Comparison of ENCODE assay signal across 8 mouse cellular contexts in the genomic region with DNA sequence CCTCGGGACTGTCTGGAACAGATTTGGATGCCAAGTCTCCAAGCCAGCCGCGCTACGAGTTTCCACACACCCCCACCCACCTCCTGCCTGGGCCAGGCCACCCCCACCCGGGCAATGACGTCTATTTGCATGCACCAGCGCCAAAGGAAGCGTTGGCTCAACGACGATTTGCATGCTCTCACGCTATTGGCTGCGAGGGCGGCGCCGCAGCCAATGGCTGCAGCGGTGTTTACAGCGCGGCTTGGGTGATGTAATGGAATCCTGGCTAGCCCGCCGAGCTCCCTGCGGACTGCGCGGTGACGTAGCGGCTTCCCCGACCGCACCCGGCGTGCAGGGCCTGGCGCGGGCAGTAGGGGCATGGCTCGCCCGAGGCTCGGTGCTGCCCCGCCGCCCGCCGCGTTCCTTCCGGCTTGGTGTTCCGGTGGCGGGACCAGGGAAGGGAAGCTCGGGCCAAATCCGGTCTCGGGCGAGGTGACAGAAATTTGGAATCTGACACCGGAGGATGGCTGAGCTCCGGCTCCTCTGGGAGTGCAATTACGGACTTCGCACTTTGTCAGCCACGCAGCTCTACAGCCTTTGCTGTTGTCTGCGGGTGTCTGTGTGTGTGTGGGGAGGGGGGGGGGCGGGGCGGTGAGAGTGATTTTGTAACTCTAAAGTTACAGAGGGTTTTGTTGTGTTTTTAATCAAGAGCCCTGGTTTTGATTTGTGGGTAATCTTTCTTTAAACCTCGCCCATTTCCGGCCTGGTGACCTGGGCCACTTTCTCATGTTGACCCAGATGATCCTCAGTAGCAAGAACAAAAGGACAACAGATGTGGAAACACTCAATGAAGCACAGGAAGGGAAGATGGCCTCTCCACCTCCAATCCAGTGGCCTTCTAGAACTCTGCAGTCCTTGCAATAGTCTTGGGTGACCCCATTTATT. TPM values are rescaled to one million over a fixed set of nuclear protein-coding genes. Genes with fewer than 3 reads are reported as not detected.
A peak's percentile ranks its signal among the peaks of the same experiment; 100 is the strongest.
DNase-seq lines count a peak whose midpoint lies in the region; ATAC-seq and TF ChIP-seq lines count a peak whose summit lies in the region.

No protein-coding gene starts in this region.

- no peaks in the 10 kb centered on the region for H3K36me3 ChIP-seq in hindbrain, postnatal 0 days (ENCODE audit: insufficient read depth, low read length)

- peak overlapping the region; percentile 70 for H3K4me3 ChIP-seq in gastrocnemius, adult 2 months
- peak overlapping the region; percentile 50 for H3K4me3 ChIP-seq in hindbrain, postnatal 0 days (ENCODE audit: low read length)
- peak overlapping the region; percentile 62 for H3K4me3 ChIP-seq in left cerebral cortex, adult 2 months

- H3K27ac ChIP-seq in gastrocnemius, adult 2 months, result peak overlapping the region; percentile 98
- peak overlapping the region; percentile 82 for H3K27ac ChIP-seq in hindbrain, postnatal 0 days
- peak overlapping the region; percentile 97 for H3K27ac ChIP-seq in left cerebral cortex, adult 2 months

- DNase-seq in ZHBTc4 (ENCODE audit: low read depth, low spot score), result peak; percentile 99
- peak; percentile 98 for DNase-seq in gastrocnemius, adult 2 months
- peak; percentile 99 for DNase-seq in hindbrain, postnatal 0 days (ENCODE audit: low spot score)
- DNase-seq in left cerebral cortex, adult 2 months (ENCODE audit: extremely low spot score in 1 of 2, low spot score in 2 of 2), result peak; percentile 93 to 96
- peak; percentile 96 for DNase-seq in right cerebral cortex, adult 2 months (ENCODE audit: low spot score in 2 of 2)
- DNase-seq in urinary bladder, postnatal 14 days (ENCODE audit: low spot score), result peak; percentile 95

- ATAC-seq in common myeloid progenitor, adult 5-6 weeks (replicated peaks; ENCODE audit: low read depth, poor library complexity, severe bottlenecking), result peak; percentile 89
- ATAC-seq in hindbrain, postnatal 0 days, result peak; percentile 99
- peak; percentile 92 for ATAC-seq in megakaryocyte, adult 5-6 weeks (ENCODE audit: poor library complexity, severe bottlenecking)

- TF ChIP-seq CTCF in gastrocnemius, adult 2 months (IDR thresholded peaks at IDR 0.05), result peak; percentile 52
- TF ChIP-seq CTCF in hindbrain, postnatal 0 days (IDR thresholded peaks at IDR 0.05; ENCODE audit: low read depth), result peak; percentile 24; the same call in 1 of the 2 replicates
- peak; percentile 51 for TF ChIP-seq CTCF in left cerebral cortex, adult 2 months (IDR thresholded peaks at IDR 0.05)

- no peaks in the 10 kb centered on the region for H3K27me3 ChIP-seq in hindbrain, postnatal 0 days (ENCODE audit: insufficient read depth, low read length)

- 1% methylated on average over 56 of the region's 56 CpGs for WGBS in hindbrain, postnatal 0 days

- H3K4me1 ChIP-seq in hindbrain, postnatal 0 days (ENCODE audit: insufficient read depth, low read length), result no peaks in the 10 kb centered on the region; the same call in 1 of the 2 replicates

- peak overlapping the region; percentile 72 for H3K4me2 ChIP-seq in hindbrain, postnatal 0 days (ENCODE audit: low read depth, low read length)

- intact Hi-C loops in gastrocnemius, adult 2 months (cut with DNase I), result no loop called here
- intact Hi-C loops in left cerebral cortex, adult 2 months (cut with DNase I), result loop anchor here (1.0 kb wide), 1 partner anchor 20 kb away; no protein-coding TSS in a partner anchor

- H3K9me3 ChIP-seq in hindbrain, postnatal 0 days (ENCODE audit: low read length), result no peaks in the 10 kb centered on the region

- H3K9ac ChIP-seq in hindbrain, postnatal 0 days (replicated peaks; ENCODE audit: low read length), result peak overlapping the region; percentile 61

RNA-seq across cellular contexts. Expression of a gene that starts 7.6 kb away (rescaled TPM):
- 24.2 and 32.7 TPM in 2 replicates for total RNA-seq in common myeloid progenitor, adult 5-6 weeks (2017)
- 100 to 1,000 TPM; 143 to 146 TPM for total RNA-seq in gastrocnemius, adult 2 months (2021)
- 9.3 and 10.3 TPM in 2 replicates for total RNA-seq in hindbrain, postnatal 0 days (2014; rRNA removed)
- polyA plus RNA-seq in hindbrain, postnatal 0 days (2015; fragmentation: Nextera tagmentation; extraction: Ambion mirVana), result 5.3 and 6.5 TPM in 2 replicates
- total RNA-seq in left cerebral cortex, adult 2 months (2021), result 100 to 1,000 TPM; 155 to 210 TPM
- 42.1 and 45.0 TPM in 2 replicates for total RNA-seq in megakaryocyte, adult 5-6 weeks (2015)
- 37.0 TPM in 2 replicates for total RNA-seq in megakaryocyte, adult 5-6 weeks (2017)

RNA-seq across cellular contexts. Expression of a gene that starts 22.5 kb away (rescaled TPM):
- total RNA-seq in common myeloid progenitor, adult 5-6 weeks (2017), result 2.1 and 4.7 TPM in 2 replicates
- 1 to 10 TPM; 5.8 to 5.9 TPM for total RNA-seq in gastrocnemius, adult 2 months (2021)
- total RNA-seq in hindbrain, postnatal 0 days (2014; rRNA removed), result 6.7 and 8.7 TPM in 2 replicates
- 1.5 and 1.6 TPM in 2 replicates for polyA plus RNA-seq in hindbrain, postnatal 0 days (2015; fragmentation: Nextera tagmentation; extraction: Ambion mirVana)
- 100 to 1,000 TPM in 1 of 2 experiments, 10 to 100 TPM in 1; 89.7 to 107 TPM for total RNA-seq in left cerebral cortex, adult 2 months (2021)
- total RNA-seq in megakaryocyte, adult 5-6 weeks (2015), result 0.16 and 0.30 TPM in 2 replicates
- 0.29 and 0.85 TPM in 2 replicates for total RNA-seq in megakaryocyte, adult 5-6 weeks (2017)

RNA-seq across cellular contexts. Expression of a gene that starts 37.6 kb away (rescaled TPM):
- 30.7 and 34.8 TPM in 2 replicates for total RNA-seq in common myeloid progenitor, adult 5-6 weeks (2017)
- total RNA-seq in gastrocnemius, adult 2 months (2021), result 10 to 100 TPM; 23.7 to 32.4 TPM
- 44.1 and 52.3 TPM in 2 replicates for total RNA-seq in hindbrain, postnatal 0 days (2014; rRNA removed)
- polyA plus RNA-seq in hindbrain, postnatal 0 days (2015; fragmentation: Nextera tagmentation; extraction: Ambion mirVana), result 69.1 and 75.3 TPM in 2 replicates
- total RNA-seq in left cerebral cortex, adult 2 months (2021), result 10 to 100 TPM; 41.9 to 44.5 TPM
- 8.2 and 12.1 TPM in 2 replicates for total RNA-seq in megakaryocyte, adult 5-6 weeks (2015)
- total RNA-seq in megakaryocyte, adult 5-6 weeks (2017), result 53.3 and 58.0 TPM in 2 replicates

RNA-seq across cellular contexts. Expression of a gene that starts 46.5 kb away (rescaled TPM):
- 0.78 TPM in 1 of 2 replicates, not detected in the other for total RNA-seq in common myeloid progenitor, adult 5-6 weeks (2017)
- total RNA-seq in gastrocnemius, adult 2 months (2021), result under 1 TPM; 0.20 to 0.36 TPM
- not detected in 2 replicates for total RNA-seq in hindbrain, postnatal 0 days (2014; rRNA removed)
- polyA plus RNA-seq in hindbrain, postnatal 0 days (2015; fragmentation: Nextera tagmentation; extraction: Ambion mirVana), result 0.15 and 0.30 TPM in 2 replicates
- total RNA-seq in left cerebral cortex, adult 2 months (2021), result under 1 TPM; 0.30 to 0.41 TPM
- not detected in 2 replicates for total RNA-seq in megakaryocyte, adult 5-6 weeks (2015)
- not detected in 2 replicates for total RNA-seq in megakaryocyte, adult 5-6 weeks (2017)

Comparison
In these comparisons a context has a peak if more than half of its experiments do, and no peak if none do; other contexts are left out.
1. Peak in every context shown above with its lines: DNase-seq, ATAC-seq, H3K4me3 ChIP-seq and H3K27ac ChIP-seq.